Mouse (Mus musculus): Measurements from ENCODE around the gene Zfp69.

DNA sequence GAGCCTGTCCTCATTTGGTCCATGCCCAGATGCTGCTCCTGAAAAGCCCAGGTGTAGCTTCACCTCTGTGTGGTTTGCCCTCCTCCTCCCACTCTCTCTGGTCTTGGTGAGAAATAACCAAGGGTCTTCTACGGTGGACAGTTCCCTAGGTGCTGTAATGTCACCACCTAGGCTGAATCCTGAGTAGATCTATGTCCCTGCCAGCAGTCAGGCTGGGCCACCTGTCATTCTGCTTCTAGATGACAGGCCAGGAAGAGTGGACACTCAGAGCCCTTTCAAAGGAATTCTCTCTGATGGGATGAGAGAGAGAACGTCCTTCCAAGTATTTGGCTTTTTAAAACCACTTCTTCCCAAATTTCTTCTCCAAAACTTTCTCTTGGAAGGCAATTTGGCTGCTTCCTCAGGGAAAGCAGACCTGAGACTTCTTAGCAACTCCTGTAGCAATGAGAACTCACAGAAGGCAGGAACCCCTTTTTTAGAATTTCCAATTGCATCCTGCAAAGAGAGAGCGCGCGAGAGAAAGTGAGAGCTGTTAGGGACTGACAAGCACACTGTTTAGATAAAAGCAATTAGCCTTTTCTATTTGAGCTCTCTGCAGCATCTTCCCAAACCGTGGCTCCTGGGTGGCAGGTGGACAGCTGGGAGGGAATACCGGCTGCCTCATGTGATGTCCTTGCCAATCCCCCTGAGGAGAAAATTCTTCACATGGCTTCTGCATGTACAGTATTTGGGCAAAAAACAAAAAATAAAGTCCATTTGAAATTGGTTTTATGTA, 55.5 kb downstream of the Zfp69 start:
- no peak for TF ChIP-seq EP300 (IDR thresholded peaks at IDR 0.05; ENCODE audit: low read length)
- TF ChIP-seq CTCF (conservative IDR thresholded peaks at IDR 0.05 in 1 of 2, IDR thresholded peaks at IDR 0.05 in 1 of 2; ENCODE audit: low read depth in 2 of 2, low read length in 2 of 2) = no peak
- TF ChIP-seq CHD2 (IDR thresholded peaks at IDR 0.05; ENCODE audit: low read length) = no peak
- no peak for TF ChIP-seq RAD21 (IDR thresholded peaks at IDR 0.05; ENCODE audit: low read depth, low read length)
- TF ChIP-seq POLR2A (IDR thresholded peaks at IDR 0.05; ENCODE audit: low read depth, low read length) = no peak

Data from CH12.LX (cell line).